Mouse (Mus musculus) heart, postnatal 36 days (tissue): ENCODE measurements around the gene Car8. TPM values are rescaled to one million over a fixed set of nuclear protein-coding genes. Genes with fewer than 3 reads are reported as not detected.
A peak's percentile ranks its signal among the peaks of the same experiment; 100 is the strongest.
"Not testable (repeated sequence)": the region's sequence is repeated elsewhere in the genome, so short reads cannot be mapped to it uniquely, and the experiment has no call there.

Source experiments
- DNase-seq, 2 experiments: peaks; one replicate each; pipeline ENCODE4 v3.0.0; 2021 to 2022
- intact Hi-C: fragments of 180-260 bp; cut with DNase I; formaldehyde crosslinking; loops from one replicate; pipeline ENCODE4 v1.15.1; 2025
- total RNA-seq, 2 experiments: library from RNA; stranded (reverse); gene quantifications; 2 replicates each; pipeline ENCODE4 v1.2.3; 2021

Car8 gene
- total RNA-seq, 2 experiments from 2014 or later = 9.1 to 12.4 TPM

DNA sequence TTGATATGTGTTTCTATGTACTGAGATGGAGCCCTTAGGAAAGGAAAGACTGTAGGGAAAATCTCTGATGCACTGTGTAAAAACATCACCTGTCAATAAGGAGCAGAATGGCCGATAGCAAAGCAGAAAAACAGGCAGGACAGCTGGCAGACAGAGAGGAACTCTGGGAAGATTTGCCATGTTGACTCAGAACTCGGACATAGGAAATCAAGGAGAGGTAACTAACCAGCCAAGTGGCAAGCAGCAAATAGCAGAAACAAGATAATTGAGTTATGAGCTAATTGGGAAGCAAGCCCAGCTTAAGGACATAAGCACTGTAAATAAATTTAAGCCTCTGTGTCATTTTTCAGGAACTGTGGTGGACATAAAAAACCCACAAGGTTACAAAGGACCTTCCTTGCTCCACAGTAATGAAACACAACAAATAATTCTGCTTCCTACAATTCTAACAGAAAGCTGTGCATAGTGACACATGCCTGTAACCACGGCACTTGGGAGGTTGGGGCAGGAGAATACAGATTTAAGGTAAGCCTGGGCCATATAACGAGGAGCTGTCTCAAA, 33.7 kb downstream of the Car8 start:
- no peak for DNase-seq
- intact Hi-C loops = no loop called here

DNA sequence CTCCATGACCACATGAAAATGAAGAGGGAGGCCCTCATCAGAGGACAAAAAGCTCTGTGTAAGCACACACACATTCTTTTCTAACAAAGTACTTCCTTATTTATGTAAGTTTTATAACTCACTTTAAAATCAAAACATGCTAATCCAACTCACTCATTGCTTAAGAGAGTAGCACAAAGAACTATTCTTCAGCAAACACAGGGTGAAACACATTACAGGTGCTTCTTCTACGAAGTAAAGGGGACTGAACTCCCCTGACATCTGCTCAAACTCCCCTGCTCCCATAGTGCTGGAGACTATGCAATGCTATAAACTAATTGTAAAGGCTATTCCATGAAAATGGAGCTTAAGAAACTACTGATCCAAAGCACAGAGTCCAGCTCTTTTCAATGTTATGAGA, 35.5 kb downstream of the Car8 start:
- no peak for DNase-seq
- intact Hi-C loops = loop anchor here (5.0 kb wide), 1 partner anchor 34 kb away; the partner anchor contains the start of gene Car8

DNA sequence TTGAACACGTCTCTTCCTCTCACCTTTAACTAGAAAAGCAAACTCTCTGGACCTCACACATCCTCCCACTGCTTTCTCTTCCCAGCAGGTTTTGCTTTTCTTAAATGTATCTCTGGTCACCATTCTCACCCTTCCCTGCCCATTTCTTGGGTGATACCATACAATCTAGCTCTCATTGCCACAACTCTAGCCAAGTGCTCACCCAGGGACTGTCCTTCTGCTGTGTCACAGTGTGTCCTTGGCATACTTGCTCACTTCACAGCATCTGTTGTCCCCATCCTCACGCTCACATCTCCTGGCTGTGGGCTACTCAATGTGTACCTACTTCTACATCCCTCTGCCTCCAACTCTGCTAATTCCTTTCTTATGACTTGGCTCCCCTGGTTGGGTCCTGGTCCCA, 37.2 kb downstream of the Car8 start:
- intact Hi-C loops = loop anchor here (5.0 kb wide), 1 partner anchor 36 kb away; the partner anchor contains the start of gene Car8
- DNase-seq = no peak

DNA sequence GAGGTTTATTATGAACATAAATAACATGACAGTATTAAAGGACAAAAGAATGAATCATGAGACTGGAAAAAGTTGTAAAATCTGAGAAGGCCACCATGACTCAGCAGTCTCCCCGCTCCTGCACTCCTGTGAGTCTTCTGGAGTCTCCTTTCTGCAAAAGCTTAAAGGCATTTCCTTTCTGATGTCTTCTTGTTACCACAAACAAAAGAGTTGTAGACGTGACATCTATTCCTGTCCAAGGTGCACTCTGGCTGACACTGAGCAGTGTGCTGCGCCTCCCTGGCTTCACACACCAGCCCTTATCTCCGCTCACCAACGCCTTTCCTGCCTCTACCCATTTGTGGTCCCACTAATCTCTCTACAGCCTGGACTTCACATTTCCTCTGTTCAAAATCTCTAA, 38.8 kb downstream of the Car8 start:
- DNase-seq = no peak
- intact Hi-C loops = loop anchor here (5.0 kb wide), 1 partner anchor 37 kb away; the partner anchor contains the start of gene Car8

DNA sequence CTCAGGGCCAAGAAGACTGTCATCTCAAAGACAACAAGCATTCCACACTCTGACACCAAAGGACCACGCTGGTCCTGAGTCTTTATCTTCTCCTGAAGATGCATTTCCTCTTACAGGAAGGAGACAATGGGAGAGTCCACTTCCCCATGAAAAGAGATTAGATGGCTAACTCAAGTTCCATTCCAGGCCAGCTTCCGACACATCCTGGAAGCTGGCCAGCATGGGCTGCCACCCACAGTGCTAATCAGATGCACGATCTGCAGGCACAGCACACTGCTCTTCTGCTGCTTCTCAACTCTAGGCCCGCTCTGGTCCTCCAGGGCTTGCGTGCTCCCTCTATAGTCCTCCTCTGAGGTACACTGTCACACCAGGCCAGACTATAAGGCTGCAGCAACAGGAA, 40.8 kb downstream of the Car8 start:
- intact Hi-C loops = no loop called here
- DNase-seq = peak in 1 of 2 experiments; percentile 28

DNA sequence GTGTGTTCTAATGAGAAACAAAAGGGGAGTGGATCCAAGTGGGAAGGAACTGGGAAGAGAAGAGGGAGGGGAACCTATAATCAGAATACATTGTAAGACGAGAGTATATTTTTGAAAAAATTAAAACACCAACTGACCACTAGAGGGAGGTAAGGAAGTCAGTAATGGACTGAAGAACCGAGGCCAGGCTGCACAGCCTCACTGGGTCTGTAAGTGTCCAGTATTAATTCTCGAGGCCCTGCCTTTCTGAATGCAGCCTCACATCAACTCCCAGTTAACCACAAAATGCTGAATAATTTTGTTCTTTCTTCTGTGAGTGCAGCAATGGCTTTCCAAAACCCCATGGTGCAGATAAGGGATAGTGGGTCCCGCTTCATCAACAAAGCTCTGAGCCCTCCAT, 48.4 kb downstream of the Car8 start:
- no peak for DNase-seq
- intact Hi-C loops = no loop called here

DNA sequence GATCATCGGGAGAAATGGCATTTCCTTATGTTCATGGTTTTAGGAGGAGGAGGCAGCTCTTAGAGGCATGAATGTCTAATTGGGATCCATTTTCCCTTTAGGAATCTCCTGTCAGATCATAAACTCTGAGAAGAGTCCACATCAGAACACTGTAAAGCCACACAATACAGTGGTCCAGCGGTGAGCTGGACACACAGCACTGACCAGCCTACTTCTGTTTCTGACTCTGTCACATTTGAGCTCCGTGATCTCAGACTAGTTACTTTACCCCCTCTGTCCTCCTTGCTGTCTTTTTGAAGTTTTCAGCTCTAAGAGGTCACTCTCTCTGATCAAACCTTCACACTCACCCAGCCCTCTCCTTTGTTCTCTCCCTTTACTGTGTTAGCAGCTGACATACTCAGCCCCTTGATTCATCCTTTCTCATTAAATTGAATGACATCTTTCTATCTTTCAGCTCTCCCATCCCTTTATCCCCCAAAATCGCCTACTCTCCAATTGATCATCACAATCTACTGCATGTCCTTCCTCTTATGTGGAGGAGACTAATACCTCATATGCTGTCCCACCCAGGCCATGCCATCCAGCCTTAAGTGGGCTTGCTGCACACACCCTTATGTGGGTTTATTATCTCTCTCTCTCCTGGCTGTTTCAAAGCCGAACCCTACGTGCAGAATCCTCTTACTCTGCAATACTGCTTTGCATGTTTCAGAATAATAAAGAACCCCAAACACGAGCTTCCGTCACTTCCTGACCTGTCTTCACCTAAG, 51.7 kb downstream of the Car8 start:
- DNase-seq = no peak
- intact Hi-C loops = loop anchor here (5.0 kb wide), 1 partner anchor 180 kb away; no protein-coding TSS in a partner anchor

DNA sequence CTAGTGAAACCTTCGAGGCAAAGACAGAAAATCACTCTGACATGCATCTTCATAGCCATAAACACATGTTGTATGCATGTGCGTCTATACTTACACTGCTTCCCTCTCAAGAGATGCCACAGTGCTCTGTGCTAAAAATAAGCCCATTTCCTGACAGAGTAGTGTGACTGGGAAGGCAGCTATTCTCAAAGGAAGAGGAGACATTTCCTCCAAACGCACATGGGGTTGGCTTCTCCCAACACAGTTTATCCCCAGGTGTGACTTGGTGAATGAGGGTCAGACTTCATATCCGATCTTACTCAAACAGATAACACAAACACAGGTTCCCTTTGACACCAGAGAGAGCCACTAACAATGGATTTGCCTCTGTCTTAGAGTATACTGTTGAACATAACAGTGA, 58.3 kb downstream of the Car8 start:
- DNase-seq = no peak
- intact Hi-C loops = loop anchor here (5.0 kb wide), 1 partner anchor 68 kb away; no protein-coding TSS in a partner anchor

DNA sequence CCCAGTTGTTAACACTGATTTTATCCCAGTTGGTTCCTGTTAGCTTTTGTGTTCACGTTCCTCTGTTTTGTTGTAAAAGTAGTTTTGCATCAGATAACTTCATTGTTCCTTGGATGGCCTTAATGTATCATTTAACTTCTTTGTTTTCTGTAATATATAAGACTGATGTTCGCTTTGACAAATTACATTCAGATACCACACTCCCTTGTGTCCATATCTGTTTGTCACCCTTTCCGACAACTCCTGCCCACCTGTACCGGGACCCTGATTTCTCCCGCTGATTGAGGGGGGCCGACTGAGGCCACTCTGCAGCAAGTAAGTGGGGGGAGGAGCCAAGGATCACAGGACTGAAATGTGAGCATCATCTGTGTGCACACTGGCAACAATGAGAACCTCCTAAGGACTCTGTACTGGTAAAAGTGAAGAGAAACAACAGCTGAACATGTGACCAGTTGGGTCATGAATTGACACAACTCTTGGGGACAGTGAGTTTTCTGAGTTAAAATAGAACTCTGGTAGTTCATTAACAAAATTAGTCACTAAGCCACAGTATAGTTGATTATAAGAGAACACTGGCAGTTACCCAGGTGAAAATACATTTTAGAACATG, 84.1 kb downstream of the Car8 start:
- no peak for DNase-seq
- intact Hi-C loops = no loop called here

DNA sequence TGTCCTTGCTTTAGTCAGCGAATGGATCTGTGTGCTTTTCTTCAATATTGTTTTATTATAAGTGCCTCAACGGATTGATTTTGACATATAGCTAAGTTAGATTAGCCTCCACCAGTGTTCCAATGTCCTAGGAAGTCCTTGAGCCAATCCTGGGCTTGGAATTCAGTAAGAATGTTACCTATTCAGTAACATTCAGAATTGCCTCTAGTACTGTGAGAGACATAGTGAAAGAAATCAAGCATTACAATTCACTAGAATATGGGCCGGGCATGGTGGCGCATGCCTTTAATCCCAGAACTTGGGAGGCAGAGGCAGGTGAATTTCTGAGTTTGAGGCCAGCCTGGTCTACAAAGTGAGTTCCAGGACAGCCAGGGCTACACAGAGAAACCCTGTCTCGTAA, 84.9 kb downstream of the Car8 start:
- intact Hi-C loops = not testable (repeated sequence)

DNA sequence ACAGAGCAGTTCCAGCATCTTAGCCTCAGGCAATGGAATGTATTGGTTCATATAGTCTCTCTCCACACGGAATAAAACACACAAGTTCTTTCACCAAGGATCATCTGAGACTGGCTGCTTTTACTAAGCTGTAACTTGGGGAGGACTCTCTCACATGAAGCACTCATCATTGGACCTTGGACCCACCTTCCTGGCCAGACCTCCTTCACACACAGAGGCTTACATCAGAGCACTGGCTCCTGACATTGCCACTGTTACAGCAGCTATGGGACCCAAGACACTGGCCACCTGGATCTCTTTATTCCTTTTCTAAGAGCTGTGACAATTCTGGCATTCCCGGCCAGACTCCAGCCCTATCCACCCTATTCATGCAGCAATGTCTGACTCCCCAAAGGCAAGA, 101.4 kb downstream of the Car8 start:
- DNase-seq = no peak
- intact Hi-C loops = no loop called here

More for the DNA sequence above, 84.9 kb downstream of the Car8 start:
- DNase-seq = not testable (repeated sequence)

DNA sequence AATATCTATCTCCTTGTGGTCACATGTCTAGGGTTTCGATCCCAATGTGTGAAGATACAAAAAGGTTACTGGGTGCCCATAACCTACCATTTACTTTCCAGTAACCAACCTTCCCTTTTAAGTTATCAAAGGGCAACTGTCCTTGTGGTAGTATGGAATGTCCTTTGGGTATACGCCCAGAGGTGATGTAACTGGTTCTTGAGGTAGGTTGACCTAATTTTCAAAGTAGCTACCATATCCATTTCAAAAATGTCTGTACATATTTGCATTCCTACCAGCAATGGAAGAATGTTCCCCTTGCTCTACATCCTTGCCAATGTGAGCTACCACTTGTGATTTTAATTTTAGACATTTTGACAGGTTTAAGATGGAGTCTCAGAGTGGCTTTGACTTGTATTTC, 106.8 kb downstream of the Car8 start:
- intact Hi-C loops = no loop called here
- no peak for DNase-seq

DNA sequence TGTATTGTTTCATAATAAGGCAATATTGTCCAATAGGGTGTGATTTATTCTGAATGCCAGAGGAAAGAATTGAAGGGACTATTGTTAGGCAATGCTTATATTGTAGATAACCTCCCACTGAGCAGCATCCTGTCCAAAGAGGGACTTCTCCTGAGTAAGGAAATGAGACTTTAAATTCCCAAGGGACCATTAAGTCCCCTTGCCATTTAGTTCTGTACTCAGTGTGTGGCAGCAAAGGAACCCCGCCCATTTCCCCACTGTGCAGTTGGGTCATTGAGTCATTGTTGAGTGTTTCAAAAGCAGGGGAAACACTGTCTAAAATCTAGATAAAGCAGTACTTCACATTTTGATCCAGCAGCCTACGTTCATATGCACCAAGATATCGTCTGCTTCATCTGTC, 125.3 kb downstream of the Car8 start:
- peak; percentile 5 to 12 for DNase-seq
- intact Hi-C loops = loop anchor here (5.0 kb wide), 2 partner anchors 69 to 124 kb away; partner anchors contain the start of gene Car8

DNA sequence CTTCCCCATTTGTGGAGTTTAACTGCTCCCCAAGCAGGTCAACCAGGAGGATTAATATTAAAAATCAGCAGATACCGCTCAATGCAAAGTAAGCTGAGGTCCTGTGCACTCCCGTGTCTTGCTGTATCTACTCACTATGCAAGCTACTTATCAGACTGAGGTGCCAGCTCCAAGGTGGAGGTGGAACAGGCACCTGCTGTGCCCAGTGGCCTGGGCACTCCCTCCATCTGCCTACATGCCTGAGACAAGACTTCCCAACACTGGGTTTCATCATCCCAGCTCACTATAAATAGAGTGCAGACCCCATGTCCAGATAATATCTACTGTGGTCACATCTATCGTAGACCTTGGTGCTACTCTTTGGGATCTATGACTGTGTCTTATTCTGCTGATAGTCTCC, 127.0 kb downstream of the Car8 start:
- intact Hi-C loops = loop anchor here (5.0 kb wide), 2 partner anchors 70 to 125 kb away; partner anchors contain the start of gene Car8
- DNase-seq = no peak

DNA sequence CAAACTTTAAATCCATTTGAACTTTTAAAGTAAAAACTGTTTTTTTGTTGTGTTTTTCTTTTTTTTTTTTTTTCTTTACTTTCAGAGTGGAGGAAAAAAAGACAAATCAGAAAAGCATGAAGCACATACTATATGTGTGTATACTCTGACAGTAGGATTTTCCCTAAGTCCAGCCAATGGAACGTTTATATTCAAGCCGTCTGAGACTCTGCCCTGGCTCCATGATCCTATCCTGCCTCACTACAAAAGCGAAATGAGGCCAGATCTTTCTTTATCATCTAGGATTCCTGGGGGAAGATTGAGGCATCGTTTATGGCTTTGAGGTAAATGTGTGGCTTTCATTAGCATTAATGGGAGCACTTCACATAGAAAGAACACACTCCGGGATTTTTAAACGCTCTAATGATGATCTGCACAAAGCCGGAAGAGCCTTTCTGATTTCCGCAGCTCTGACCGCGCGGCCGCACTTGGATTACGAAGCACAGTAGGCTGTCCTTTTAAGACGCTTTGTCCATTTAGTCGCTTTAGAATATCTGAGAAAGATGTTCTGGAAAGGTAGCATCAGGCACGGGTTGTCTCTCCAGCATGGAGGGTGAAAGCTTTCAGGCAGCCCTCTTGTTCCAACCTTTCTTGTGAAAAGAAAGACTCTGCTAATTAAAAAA, 128.8 kb downstream of the Car8 start:
- intact Hi-C loops = loop anchor here (5.0 kb wide), 2 partner anchors 72 to 127 kb away; partner anchors contain the start of gene Car8

DNA sequence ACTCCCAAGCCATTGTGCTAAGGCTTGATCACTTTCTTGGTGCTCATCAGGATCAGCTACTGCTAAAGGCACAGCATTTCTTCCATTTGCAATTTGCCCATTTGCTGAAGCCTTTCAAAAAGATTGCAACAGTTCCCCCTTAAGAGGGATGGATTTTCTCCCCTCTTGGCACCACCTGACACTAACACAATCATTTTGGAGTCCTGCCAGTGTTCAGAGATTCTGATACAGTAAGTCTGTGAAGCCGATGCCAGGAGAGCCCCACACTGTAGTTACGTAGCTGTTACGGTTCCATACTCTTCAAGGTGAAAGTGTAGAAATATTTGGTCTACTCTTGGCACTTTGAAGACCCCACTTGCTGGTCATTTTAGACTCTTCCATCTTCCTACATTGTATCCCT, 137.4 kb downstream of the Car8 start:
- intact Hi-C loops = no loop called here

More for the DNA sequence above, 128.8 kb downstream of the Car8 start:
- no peak for DNase-seq

DNA sequence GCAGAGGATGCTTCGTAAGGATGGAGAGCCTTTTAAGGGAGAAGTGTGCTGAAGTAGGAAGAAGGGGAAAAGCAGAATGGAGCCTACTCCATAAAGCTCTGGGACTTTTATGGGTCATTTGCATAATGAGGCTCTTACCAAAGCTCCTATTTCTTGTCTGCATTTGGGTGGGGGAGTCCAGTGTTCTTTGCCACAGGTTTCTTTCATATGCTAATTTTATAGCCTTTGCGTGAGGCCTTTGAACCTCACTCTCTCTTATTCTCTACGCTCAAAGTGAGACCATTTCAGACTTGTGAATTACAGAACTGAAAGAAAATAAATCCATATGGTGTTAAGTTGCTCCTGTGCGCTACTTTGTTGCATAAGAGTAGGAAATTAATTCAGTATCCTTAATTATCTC, 140.8 kb downstream of the Car8 start:
- no peak for DNase-seq
- intact Hi-C loops = no loop called here

More for the DNA sequence above, 137.4 kb downstream of the Car8 start:
- no peak for DNase-seq

DNA sequence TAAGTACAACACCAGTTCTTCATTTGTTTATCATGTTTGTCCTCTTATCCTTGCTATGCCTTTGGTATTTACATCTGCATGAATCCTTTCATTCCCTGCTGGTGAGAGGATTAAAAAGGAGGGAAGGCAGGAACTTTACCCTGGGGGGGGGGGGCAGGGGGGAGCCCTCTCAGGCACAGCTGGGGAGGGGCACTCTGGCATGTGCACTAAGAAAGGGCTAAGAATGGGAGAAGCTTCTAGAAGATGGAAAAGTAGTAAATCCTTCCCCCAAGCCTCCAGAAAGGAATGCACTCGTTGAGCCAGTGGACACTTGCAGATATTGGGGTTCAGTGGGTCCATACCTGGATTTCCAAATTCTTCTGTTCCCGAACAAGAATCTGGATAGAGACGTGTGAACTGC, 141.2 kb downstream of the Car8 start:
- intact Hi-C loops = no loop called here
- no peak for DNase-seq

DNA sequence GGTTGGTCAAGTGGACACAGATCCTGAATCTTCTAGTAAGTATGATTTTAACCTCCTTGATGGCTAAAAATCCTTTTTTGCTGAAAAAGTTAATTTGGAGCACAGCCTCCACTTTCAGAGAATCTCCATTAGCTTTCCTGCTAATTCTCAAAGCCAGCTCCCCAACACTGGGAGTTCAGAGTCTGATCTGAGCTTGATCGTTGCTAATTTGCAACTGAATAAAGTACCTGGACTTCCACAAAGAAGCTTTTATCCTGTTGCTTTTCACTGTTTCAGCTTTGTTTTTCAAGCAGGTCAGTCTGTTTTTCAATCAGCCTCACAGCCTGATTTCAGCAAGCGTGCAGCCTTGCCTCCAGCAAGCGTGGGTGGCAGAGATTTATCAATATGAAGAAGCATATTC, 145.3 kb downstream of the Car8 start:
- DNase-seq, intact Hi-C loops: not testable (repeated sequence)
